Mouse (Mus musculus) heart, adult 2 months (tissue): ENCODE measurements around the gene Cnst.

Experiments
- CTCF ChIP-seq: fragments of 200-600 bp; IDR thresholded peaks from 2 replicates; pipeline ENCODE4 v1.8.1; 2022; ENCODE audit warnings: antibody characterized with exemption, mild to moderate bottlenecking, moderate library complexity
- POLR2A ChIP-seq: fragments of 200-500 bp; IDR thresholded peaks from 2 replicates; pipeline ENCODE4 v1.6.1; 2011; ENCODE audit warnings: mild to moderate bottlenecking, low read depth, low read length, control low read depth; ENCODE audit not compliant: insufficient read depth

DNA sequence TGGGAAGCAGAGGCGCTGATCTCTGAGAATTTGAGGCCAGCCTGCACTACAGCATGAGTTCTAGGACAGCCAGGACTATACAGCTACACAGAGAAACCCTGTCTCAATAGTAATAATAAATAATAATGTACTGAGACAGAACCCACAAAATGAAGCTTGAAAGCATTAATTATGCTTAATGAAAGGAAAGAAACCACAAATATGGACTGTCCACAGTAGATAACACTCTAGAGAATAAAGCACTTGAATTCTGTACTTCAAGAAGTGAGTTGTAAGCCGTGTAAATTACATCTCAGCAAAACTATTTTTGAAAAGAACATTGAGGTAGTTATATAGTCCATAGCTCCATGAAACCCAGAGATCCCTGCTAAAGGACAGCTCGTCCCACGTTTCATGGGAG is 38.0 kb downstream of the Cnst start:
- TF ChIP-seq CTCF (no peak), POLR2A (no peak)
